Mouse (Mus musculus) C2C12 (cell line): ENCODE measurements around the gene Brinp1.

Experiments
- CEBPB ChIP-seq: IDR thresholded peaks from one replicate; pipeline ENCODE4 v1.6.1; 2011; ENCODE audit warnings: low read depth, mild to moderate bottlenecking, control low read depth, moderate library complexity
- CTCF ChIP-seq: IDR thresholded peaks from one replicate; pipeline ENCODE4 v1.5.1; 2011; ENCODE audit not compliant: control insufficient read depth, insufficient read depth, insufficient read length
- FOSL1 ChIP-seq: IDR thresholded peaks from one replicate; pipeline ENCODE4 v1.8.0; 2011; ENCODE audit warnings: mild to moderate bottlenecking, low read length; ENCODE audit not compliant: poor library complexity, insufficient read depth, severe bottlenecking
- MAX ChIP-seq: IDR thresholded peaks from one replicate; pipeline ENCODE4 v1.6.1; 2011; ENCODE audit warnings: mild to moderate bottlenecking, control low read depth
- MYOG ChIP-seq: IDR thresholded peaks from one replicate; pipeline ENCODE4 v1.6.1; 2011; ENCODE audit not compliant: control insufficient read depth, insufficient read length; ENCODE audit errors: extremely low read depth
- USF1 ChIP-seq: IDR thresholded peaks from one replicate; pipeline ENCODE4 v1.6.1; 2011; ENCODE audit warnings: low read depth, mild to moderate bottlenecking, control low read depth, moderate library complexity

- TF ChIP-seq CTCF (no peak), FOSL1 (no peak), USF1 (no peak), MYOG (no peak), MAX (no peak), CEBPB (no peak)
Measured at GRCm38 (mm10) chr4:68957265-68957664, 3.1 kb upstream of the Brinp1 start.
